Mouse (Mus musculus) layer of hippocampus, postnatal 36 days (tissue): ENCODE measurements around the gene Nhlrc2. TPM values are rescaled to one million over a fixed set of nuclear protein-coding genes. Genes with fewer than 3 reads are reported as not detected.
A peak's percentile ranks its signal among the peaks of the same experiment; 100 is the strongest.

Experiments
- DNase-seq, 2 experiments: peaks; one replicate each; pipeline ENCODE4 v3.0.0; 2022
- total RNA-seq, 2 experiments: library from RNA; stranded (reverse); gene quantifications; 2 replicates each; pipeline ENCODE4 v1.2.3; 2021

Nhlrc2 gene
- total RNA-seq, 2 experiments from 2014 or later: 11.5 to 13.4 TPM

GRCm38 (mm10) chr19:56627881-56628472 lies 79.9 kb downstream of the Nhlrc2 start:
- DNase-seq: no peak

- no peak for DNase-seq
Measured at GRCm38 (mm10) chr19:56629647-56630046, 81.6 kb downstream of the Nhlrc2 start.

- no peak for DNase-seq
Measured at GRCm38 (mm10) chr19:56631017-56631416, 83.0 kb downstream of the Nhlrc2 start.

GRCm38 (mm10) chr19:56631451-56631901 lies 83.4 kb downstream of the Nhlrc2 start:
- DNase-seq: no peak

- DNase-seq: peak in 1 of 2 experiments; percentile 63
Measured at GRCm38 (mm10) chr19:56637035-56637683, 89.1 kb downstream of the Nhlrc2 start.

GRCm38 (mm10) chr19:56637684-56638049 lies 89.6 kb downstream of the Nhlrc2 start:
- DNase-seq: no peak

- peak in 1 of 2 experiments; percentile 11 for DNase-seq
Measured at GRCm38 (mm10) chr19:56647451-56648120, 99.5 kb downstream of the Nhlrc2 start.

GRCm38 (mm10) chr19:56651262-56651661 lies 103.2 kb downstream of the Nhlrc2 start:
- DNase-seq: no peak

GRCm38 (mm10) chr19:56652034-56652962 lies 104.2 kb downstream of the Nhlrc2 start:
- no peak for DNase-seq

Other genes with a start within 250 kb of the Nhlrc2 start
- gene Nrap, start 158.2 kb upstream of the Nhlrc2 start, total RNA-seq: under 1 TPM; 0.07 to 0.08 TPM
- gene Casp7, start 151.1 kb upstream of the Nhlrc2 start, total RNA-seq: 1 to 10 TPM; 1.3 to 1.9 TPM
- under 1 TPM; 0.22 to 0.33 TPM for gene Plekhs1, start 86.6 kb upstream of the Nhlrc2 start, total RNA-seq
- gene Dclre1a, start within 50 bp of the Nhlrc2 start, total RNA-seq: 1 to 10 TPM; 6.1 to 6.4 TPM
- gene Adrb1, start 173.9 kb downstream of the Nhlrc2 start, total RNA-seq: 10 to 100 TPM; 18.4 to 20.4 TPM